Mouse (Mus musculus) left cerebral cortex, adult 18-20 months (tissue): ENCODE data around the gene Il21. TPM values are rescaled to one million over a fixed set of nuclear protein-coding genes. Genes with fewer than 3 reads are reported as not detected.

Experiments used
- DNase-seq, 2 experiments: peaks; one replicate each; pipeline ENCODE4 v3.0.0; 2021 to 2022; ENCODE audit warnings: low spot score in 2 of 2, mixed read lengths in 1 of 2
- microRNA-seq, 2 experiments: library from miRNA; unstranded; fragments of <30 nt; microRNA quantifications; one replicate each; pipeline ENCODE4 v1.2.0; 2021
- total RNA-seq, 2 experiments: library from RNA; stranded (reverse); gene quantifications; 2 replicates each; pipeline ENCODE4 v1.2.3; 2021

The Il21 gene
- total RNA-seq, 2 experiments from 2014 or later = not detected

GRCm38 (mm10) chr3:37198302-37198701 is 34.1 kb downstream of the Il21 start:
- DNase-seq = no peak

DNA sequence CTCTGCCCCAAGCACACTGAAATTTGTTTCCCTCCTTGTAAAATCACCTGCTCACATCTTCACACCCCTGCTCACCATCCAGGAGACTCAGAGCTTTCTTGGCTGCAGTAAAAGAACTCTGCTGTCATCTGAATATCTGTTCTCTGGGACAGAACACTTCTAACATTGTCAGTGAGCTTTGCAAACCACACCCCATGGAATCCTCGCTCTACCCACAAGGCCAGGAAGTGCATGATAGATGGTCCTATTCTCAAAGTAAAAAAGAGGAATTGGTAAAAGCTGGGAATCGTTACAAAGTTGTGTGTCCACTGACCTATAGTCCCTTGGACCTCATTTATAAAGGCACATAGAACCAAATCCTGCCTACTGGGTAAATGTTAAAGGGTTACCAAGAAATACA is 40.5 kb downstream of the Il21 start:
- no peak for DNase-seq

DNA sequence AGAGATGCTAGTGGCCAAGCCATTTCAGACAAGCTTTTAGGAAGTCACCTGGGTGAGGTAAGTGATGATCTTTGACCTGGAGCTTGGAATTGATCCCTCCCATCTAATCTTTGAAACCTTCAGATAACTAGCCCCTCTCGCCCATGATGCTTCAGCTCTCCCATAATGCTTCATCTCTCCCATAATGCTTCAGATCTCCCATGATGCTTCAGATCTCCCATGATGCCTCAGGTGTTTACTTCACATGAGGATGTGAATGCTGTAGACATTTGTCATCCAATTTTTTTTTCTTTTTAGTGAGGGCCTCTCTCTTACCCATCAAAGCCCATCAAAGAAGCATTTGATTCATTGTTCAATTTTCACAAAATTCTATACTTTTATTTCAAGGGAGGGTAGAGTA is 46.9 kb downstream of the Il21 start:
- no peak for DNase-seq

DNA sequence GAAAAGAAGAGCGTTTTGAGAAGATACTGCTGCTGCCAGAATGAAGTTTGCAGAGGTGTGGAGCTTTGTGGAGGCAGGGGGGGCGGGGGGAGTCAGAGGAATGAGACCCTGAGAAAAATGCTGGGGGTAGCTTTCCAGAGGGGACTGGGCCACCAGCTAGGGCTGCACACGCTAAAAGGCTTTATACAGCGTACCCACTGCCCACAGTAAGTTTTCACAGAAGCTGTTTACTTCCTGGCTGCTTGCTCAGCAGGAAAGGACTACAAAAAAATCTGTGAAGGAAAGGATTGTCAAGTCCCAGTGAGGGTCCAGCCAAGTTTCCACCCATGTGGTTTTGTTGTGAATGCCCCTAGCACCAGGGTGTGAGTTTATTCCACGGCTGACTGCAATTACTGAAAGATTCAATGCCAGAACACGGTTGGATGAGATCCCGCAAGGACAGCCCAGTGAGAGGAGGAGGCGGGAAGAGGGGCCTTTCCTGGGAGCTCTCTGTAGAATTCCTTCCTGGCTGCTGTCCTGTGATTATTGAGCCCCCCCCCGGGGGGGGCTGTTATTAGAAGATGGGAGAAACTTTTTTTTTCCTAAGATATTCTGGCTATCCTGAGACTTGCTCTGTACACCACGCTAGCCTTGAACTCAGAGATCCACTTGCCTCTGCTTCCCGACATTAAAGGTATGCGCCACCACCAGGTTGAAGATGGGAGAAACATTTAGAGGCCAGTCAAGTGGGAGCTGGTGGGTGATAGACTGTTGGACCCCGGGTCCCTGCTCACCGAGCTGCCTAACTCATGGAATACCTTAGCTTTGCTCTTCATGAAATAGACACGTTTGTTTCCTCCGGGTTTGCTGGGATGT is 49.8 kb downstream of the Il21 start:
- DNase-seq = peak in 1 of 2 experiments; percentile 8

DNA sequence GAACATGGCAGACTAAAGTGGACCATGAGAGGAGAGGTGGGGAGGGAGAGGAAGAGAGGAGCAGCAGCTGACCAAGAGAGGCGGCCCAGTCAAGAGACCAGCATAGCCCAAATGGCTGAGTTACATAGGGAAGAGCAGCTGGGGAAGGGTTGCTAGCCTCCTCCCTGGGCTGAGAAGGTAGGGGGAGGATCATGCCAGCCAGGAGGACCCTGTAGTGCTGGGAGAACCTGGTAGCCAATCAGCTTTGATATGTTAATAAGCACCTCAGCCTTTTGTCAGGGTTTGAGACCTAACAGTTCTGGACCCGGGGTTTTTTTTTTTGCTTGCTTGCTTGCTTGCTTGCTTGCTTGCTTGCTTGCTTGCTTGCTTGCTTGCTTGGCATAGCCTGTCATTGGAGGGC is 51.4 kb downstream of the Il21 start:
- no peak for DNase-seq

DNA sequence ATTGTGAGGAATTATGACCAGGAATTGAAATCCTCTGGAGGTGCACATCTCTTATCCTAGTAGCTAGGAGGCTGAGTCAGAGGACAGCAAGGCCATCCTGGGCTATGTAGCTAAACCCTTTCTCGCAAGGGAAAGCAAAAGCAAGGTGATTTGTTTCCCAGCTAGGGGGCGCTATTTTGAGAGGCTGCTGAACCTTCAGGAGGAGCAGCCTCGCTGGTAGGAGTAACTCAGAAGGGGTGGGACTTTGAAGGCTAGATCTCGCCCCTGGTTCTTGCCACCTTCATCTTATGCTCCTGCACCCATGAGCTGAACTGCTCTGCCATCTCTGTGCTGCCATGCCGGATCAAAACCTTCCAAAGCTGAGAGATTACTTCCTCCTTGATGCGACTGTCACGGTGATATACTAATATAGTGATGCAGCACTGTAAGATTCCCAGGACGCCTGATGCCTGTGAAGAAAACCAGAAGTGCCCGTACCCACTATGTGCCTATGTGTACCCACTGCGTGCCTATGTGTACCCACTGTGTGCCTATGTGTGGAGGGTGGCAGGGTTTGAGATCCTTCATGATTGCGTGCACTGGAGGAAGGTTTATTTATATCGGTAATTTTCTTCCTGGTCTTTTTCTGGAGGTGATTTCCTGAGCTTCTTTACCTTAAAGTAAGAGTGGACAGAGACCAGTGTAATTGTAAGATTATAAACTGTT is 52.2 kb downstream of the Il21 start:
- no peak for DNase-seq

GRCm38 (mm10) chr3:37179472-37179871 is 53.0 kb downstream of the Il21 start:
- no peak for DNase-seq

DNA sequence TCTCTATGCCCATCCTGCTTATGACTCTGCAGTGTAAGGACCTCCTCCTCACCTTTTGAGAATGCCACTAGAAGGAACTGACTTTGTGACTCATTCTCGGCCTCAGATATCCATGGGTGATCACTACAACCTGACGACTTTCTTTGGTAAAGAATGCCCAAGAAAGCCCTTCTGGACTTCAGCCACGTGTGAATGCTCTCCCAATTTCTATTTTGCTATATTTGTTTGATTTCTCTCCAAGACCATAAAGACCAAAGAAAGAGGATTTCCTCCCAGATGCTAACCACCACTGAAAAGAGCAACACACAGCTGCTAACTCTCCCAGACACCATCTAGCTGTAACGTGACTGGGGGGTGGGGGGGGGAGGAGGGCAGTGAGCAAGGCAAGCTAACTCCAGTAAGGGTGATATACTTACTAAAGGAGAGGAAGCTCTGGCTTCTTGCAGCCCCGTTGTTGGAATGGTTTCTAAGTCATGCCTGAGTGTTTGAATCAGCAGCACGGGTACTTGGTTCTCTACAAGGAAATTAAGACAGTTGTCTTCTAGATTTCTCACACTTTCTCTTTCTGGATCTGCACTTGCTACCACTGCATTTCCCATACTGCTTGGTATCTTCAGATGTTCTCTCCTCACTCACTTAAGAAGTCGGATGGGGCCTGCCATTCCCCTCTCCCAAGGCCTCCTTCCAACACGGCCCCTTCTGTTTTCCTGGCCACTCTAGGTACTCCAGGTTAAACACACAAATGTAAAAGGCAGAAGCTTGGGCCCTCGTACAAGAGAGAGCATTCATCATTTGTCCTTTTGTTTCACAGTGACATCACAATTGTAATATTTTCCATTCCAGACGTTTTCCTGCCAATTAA is 57.5 kb downstream of the Il21 start:
- no peak for DNase-seq

- DNase-seq = no peak
These were observed 59.2 kb downstream of the Il21 start for GRCm38 (mm10) chr3:37173285-37173684.

Small RNAs within 50 kb of the gene (microRNA-seq; reads per million reads assigned to microRNA genes)
- gene Gm24169 = 0 reads per million in 2 experiments

Other genes with a start within 250 kb of the Il21 start
- gene Adad1, start 169.1 kb downstream of the Il21 start, total RNA-seq = not detected
- gene Il2, start 106.7 kb downstream of the Il21 start, total RNA-seq = not detected
- gene Bbs12, start 79.9 kb upstream of the Il21 start, total RNA-seq = 1 to 10 TPM; 4.1 to 5.2 TPM
- gene Cetn4, start 80.1 kb upstream of the Il21 start, total RNA-seq = 10 to 100 TPM; 10.2 to 10.7 TPM
- 1 to 10 TPM; 4.6 to 5.6 TPM for gene Fgf2, start 115.7 kb upstream of the Il21 start, total RNA-seq
- 10 to 100 TPM; 24.0 to 32.8 TPM for gene Spata5, start 187.3 kb upstream of the Il21 start, total RNA-seq
- 1 to 10 TPM; 5.0 to 6.3 TPM for gene Nudt6, start 187.6 kb upstream of the Il21 start, total RNA-seq